Mouse (Mus musculus): ENCODE data around the gene Ctnna3. TPM values are rescaled to one million over a fixed set of nuclear protein-coding genes. Genes with fewer than 3 reads are reported as not detected.

Gene Ctnna3
- total and polyA plus RNA-seq, 3 experiments: not detected

- Histone ChIP-seq H3K4me3 (ENCODE audit: control insufficient read depth in 1 of 2, insufficient read depth in 1 of 2, low read depth in 2 of 2, low read length in 2 of 2) (no peak overlapping the region), H3K9me3 (replicated peaks; ENCODE audit: insufficient read depth, low read length) (no peaks in the 10 kb centered on the region), H3K27me3 (ENCODE audit: control insufficient read depth in 1 of 2, insufficient read depth in 2 of 2, low read length in 2 of 2) (peaks cover 0 to 2% of the 10 kb centered on the region in 2 experiments; a peak in 3 of 4 replicates), H3K27ac (ENCODE audit: control insufficient read depth, low read depth, low read length) (no peak overlapping the region), H3K36me3 (ENCODE audit: control insufficient read depth in 1 of 2, insufficient read depth in 2 of 2, low read length in 2 of 2) (peaks cover 0 to 8% of the 10 kb centered on the region in 2 experiments; a peak in 2 of 4 replicates), H3K9ac (ENCODE audit: control insufficient read depth, low read depth, low read length, poor library complexity, severe bottlenecking) (no peak overlapping the region), H3K79me2 (ENCODE audit: control insufficient read depth, insufficient read depth, low read length, poor library complexity) (no peaks in the 10 kb centered on the region), H3K4me1 (ENCODE audit: control insufficient read depth in 1 of 2, insufficient read depth in 2 of 2, low read length in 2 of 2) (peaks cover 4 to 22% of the 10 kb centered on the region in 2 experiments; a peak in 3 of 4 replicates)
- TF ChIP-seq E2F4 (IDR thresholded peaks at IDR 0.05; ENCODE audit: borderline replicate concordance, low read depth, low read length): no peak
- TF ChIP-seq MAZ (IDR thresholded peaks at IDR 0.05; ENCODE audit: low read depth, low read length): no peak
- no peak for TF ChIP-seq RAD21 (IDR thresholded peaks at IDR 0.05; ENCODE audit: low read depth, low read length)
- TF ChIP-seq NELFE (IDR thresholded peaks at IDR 0.05; ENCODE audit: low read depth, low read length): no peak
- TF ChIP-seq GABPA (IDR thresholded peaks at IDR 0.05; ENCODE audit: low read depth, low read length): no peak
- no peak for TF ChIP-seq RCOR1 (IDR thresholded peaks at IDR 0.05; ENCODE audit: low read depth, low read length)
- no peak for TF ChIP-seq ETS1 (IDR thresholded peaks at IDR 0.05; ENCODE audit: low read depth, low read length)
- TF ChIP-seq EP300 (IDR thresholded peaks at IDR 0.05; ENCODE audit: low read depth in 1 of 2, low read length in 2 of 2): no peak
- TF ChIP-seq MYC (IDR thresholded peaks at IDR 0.05; ENCODE audit: low read depth, low read length): no peak
- no peak for TF ChIP-seq NRF1 (IDR thresholded peaks at IDR 0.05; ENCODE audit: insufficient read depth, low read depth, low read length, poor library complexity, severe bottlenecking)
- TF ChIP-seq ZKSCAN1 (IDR thresholded peaks at IDR 0.05; ENCODE audit: low read depth, low read length): no peak
- no peak for TF ChIP-seq POLR2AphosphoS2 (IDR thresholded peaks at IDR 0.05; ENCODE audit: low read length)
- TF ChIP-seq UBTF (IDR thresholded peaks at IDR 0.05; ENCODE audit: borderline replicate concordance, insufficient read depth, low read depth, low read length): no peak
- TF ChIP-seq JUND (IDR thresholded peaks at IDR 0.05; ENCODE audit: low read depth, low read length): no peak
- TF ChIP-seq MXI1 (IDR thresholded peaks at IDR 0.05; ENCODE audit: low read depth, low read length): no peak
- TF ChIP-seq KAT2A (conservative IDR thresholded peaks at IDR 0.05; ENCODE audit: low read depth, low read length): no peak
- TF ChIP-seq USF2 (IDR thresholded peaks at IDR 0.05; ENCODE audit: borderline replicate concordance in 1 of 2, insufficient read depth in 1 of 2, low read depth in 1 of 2, low read length in 2 of 2): no peak
- no peak for TF ChIP-seq HCFC1 (IDR thresholded peaks at IDR 0.05; ENCODE audit: low read depth, low read length)
- no peak for TF ChIP-seq CHD2 (IDR thresholded peaks at IDR 0.05; ENCODE audit: low read length)
- no peak for TF ChIP-seq ZNF384 (IDR thresholded peaks at IDR 0.05; ENCODE audit: low read depth, low read length)
- no peak for DNase-seq (ENCODE audit: low read depth, low spot score)
These were observed 24.0 kb downstream of the Ctnna3 start for GRCm38 (mm10) chr10:63453926-63454325.
